Mouse (Mus musculus) erythroblast, embryonic 14.5 days (primary cell): ENCODE results near the gene Gm42878.

ENCODE experiments used
- GATA1 ChIP-seq: IDR thresholded peaks from 2 replicates; pipeline ENCODE4 v1.6.1; 2012; ENCODE audit warnings: low read length, inconsistent platforms, mixed read lengths
- TAL1 ChIP-seq: IDR thresholded peaks from 3 replicates; pipeline ENCODE4 v1.6.1; 2012; ENCODE audit warnings: low read length, inconsistent platforms, mixed read lengths

DNA sequence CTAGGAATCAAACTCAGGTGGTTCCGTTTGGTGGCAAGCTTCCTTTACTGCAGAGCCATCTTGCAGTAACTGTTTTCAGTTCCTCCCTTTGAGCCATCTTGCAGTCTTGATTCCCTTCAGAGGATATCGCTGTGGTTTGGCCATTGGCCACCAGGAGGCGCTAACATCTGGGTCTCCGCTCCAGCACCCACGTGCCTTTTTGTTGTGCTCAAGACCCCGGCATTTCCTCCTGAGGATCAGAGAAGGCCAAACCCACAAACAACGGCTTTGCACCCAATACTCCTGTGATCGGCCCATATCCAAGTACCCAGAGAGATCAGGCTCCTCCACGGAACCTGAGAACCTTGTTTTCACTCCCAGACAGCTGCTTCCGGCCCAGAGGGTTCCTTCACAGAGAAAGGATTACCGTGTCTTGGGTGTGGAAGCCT is 19.2 kb upstream of the Gm42878 start:
- TF ChIP-seq GATA1 = no peak
- TF ChIP-seq TAL1 = no peak
